Mouse (Mus musculus): ENCODE measurements around the gene Axdnd1.
"Not testable (repeated sequence)": the region's sequence is repeated elsewhere in the genome, so short reads cannot be mapped to it uniquely, and the experiment has no call there.

Axdnd1 gene

DNA sequence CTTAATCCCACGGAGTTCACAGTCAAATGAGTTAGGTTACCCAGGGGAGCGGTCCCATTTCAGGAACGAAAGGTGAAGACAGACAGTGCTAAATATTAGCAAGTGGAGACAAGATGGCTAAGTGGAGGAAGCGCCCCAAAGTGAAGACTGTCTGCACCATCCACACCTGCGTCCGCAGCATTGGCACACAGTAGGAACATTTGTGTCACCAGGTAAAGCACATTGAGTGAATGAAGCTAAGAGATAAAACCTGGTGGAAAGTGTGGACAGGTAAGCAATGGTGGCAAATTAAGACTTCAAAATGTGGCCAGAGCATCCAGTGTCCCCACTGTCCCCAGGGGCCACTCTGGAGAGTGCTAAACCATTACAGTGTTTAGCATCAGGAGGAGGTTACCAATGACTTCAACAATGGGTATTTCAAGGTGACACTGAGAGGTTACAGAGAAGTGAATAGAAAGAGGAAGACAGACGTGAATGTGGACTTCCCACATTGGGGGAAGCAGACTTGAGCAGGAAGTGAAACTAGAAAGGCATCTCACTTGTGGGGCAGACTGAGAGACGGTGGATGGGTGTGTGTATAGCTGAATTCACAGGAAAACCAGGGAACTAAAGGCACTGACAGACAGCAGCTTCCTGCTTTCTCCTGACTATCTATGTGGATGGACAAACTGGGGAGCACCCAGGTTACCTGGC, 16.2 kb upstream of the Axdnd1 start:
- DNase-seq (ENCODE audit: low spot score) = no peak

DNA sequence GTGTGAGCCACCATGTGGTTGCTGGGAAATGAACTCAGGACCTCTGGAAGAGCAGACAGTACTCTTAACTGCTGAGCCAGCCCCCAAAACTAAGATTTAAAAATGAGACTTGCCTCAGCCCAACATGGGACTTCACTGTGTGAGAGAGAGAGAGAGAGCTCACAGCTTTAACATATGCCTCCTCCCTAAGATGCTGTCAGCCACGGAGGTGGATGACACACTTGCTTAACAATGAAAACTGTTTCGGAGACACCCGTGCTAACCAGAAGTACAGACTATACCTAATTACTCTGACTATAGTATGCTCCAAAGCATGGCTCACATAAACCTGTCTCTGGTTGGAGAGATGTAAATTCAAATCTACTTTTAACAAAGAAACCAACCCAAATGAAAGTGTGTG, 12.5 kb upstream of the Axdnd1 start:
- no peak for DNase-seq (ENCODE audit: low spot score)

DNA sequence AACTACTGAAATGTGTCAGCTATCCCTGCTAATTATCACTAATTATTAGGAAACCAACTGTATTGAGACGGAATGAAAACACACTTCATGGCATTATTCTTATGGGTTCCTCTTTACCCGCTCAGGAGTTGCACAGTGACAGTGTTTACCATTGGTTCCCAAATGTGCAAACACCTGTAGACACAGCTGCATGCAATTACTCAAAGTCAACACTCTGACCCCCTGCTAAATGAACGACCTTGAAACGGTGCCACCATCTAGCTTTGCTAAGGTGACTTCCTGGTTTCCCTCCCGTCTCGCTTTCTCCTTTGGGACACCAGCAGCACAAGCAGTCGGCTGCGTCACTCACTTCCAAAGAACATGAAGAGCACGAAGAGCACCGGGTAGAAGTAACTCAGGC, 11.5 kb upstream of the Axdnd1 start:
- DNase-seq (ENCODE audit: low spot score) = no peak

DNA sequence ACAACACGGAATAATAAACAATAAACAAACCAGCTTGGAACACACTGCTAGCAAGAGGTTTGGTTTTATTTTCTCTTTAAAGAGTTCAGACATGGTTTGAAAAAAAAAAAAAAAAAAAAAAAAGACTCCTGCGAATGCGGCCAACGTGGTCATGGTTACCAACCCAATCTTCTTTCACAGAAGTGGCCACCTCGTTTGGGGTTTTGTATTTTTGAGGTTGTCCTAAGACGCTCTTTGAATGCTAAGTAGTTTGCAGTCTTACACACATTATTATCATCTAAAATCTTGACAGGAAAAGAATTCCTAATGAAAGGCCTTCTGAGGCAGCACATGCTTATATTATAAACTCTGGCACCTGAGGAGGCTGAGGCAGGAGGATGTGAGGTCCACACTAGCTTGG, 7.5 kb upstream of the Axdnd1 start:
- DNase-seq (ENCODE audit: low spot score) = no peak

DNA sequence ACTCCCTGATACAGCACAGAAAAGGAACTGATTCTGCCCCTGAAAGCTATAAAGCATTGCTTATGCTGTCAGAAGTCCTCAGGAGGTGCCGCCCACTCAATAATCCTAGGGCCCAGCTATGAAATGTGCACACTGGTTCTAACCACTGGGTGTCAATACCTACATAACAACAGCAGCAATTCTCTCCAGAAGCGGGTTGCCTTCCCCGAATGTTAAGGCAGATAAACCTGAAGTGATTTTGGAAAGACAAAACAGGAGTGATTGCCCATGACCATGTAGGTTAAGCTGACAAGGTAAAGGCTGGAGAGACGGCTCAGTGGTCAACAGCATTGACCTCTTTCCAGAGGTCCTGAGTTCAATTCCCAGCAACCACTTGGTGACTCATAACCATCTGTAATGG, 4.8 kb upstream of the Axdnd1 start:
- DNase-seq (ENCODE audit: low spot score) = no peak

DNA sequence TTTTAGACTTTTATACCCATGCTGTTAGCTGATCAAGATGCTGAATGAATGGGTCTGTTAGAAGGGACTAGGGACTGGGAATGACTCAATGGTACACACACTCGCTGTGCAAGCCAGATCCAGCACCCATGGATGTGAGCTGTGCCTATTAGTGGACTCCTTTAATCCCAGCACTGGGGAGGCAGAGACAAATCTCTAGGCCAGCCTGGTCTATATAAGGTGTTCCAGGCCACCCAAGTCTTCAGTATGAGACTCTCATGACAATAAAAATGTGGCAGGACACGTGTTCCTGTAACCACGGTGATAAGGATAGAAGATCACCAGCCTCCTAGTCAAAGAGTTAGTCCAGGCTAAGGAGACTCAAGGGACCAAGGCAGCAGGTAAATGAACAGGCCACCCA, 3.1 kb upstream of the Axdnd1 start:
- DNase-seq (ENCODE audit: low spot score) = no peak

DNA sequence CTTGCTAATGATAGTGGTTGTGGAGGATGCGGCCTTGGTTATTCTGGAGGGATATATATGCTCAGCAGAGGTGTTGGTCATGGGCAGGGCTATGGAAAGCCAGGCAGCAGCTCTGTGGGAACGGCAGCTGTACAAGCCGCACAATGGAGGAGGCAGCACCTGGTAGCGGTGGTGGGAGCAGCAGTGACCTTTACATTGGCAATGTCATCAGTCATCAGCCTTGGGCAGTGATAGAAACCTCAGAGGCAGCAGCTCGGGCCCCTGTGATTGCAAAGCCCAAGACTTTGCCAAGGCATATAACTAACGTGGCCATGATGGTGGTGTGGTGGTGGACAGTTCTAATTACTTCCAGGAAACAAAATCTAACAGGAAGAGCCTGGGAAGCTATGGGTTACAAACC, 2.5 kb upstream of the Axdnd1 start:
- DNase-seq (ENCODE audit: low spot score) = no peak

DNA sequence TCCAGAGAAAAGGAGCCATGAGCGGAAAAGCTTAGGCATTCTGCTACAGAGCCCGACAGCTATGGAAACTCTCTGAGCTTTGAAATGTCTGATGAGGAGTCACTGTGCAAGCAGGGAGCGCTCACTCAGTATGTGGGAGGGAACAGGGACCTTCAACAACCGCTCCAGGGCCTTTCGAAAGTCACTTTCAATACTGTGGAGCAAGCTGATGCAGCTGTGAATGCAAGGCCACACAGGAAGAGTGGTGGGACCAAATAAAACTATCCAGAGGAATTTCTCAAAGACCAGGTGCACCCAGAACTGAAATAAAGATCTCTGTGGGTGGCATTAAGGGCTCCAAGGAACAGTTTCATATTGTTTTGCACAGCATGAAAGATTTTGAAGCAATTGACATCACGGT, 1.9 kb upstream of the Axdnd1 start:
- DNase-seq (ENCODE audit: low spot score) = no peak

DNA sequence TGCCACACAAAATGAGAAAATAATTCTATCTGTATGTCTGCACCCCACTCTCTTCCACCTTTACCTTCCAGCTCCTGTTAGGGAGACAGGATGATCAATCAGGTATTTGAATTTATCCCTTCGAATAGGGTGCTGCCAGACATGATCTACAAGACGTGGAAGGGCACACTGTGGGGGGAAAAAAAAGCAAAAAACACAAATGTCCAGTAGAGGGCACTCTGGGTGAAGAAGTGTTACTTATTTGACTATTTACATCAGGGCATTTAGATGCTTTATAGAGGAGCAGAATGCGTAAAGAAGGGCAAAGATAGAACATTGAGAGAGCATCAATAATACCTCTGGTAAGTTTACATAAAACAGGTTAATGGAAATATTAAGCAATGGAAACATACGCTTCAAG, 2.8 kb downstream of the Axdnd1 start:
- no peak for DNase-seq (ENCODE audit: low spot score)

DNA sequence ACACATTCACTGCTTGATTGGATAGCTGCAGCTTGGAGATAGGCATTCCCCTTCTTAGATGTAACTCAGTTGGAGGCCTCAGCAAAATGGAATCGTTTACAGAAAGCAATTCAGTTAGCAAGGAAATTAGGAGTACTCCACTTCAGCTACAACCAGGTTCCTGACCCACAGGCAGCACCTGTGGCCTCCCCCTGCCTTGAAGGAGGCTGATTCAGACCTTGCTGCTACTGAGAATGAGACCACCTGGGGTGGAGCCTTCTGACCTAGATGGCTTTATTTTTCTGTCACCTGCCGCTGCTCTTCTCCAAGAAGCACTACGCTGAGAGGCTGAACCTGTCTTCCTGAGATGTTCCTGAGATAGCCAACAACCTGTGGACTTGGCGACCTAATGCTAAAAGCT, 12.4 kb downstream of the Axdnd1 start:
- no peak for DNase-seq (ENCODE audit: low spot score)

DNA sequence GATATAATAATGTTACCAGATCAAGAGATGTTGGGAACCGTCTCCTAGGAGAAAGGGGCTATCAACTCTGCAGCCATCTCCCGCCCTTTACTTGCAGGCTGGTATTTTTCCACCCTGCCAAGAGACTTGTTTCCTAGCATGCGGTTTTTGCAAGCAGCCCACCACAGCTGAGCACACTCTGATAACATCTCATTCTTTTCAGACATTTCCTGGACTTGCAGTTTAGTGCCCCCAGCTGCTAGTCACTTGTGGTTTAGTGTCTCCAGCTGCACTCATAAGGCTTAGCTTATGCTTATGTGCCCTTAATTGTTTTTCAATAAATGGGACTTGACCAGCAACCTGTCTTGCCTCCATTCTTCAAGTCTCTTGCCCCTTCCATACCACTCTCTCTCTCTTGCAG, 13.0 kb downstream of the Axdnd1 start:
- DNase-seq (ENCODE audit: low spot score) = no peak

DNA sequence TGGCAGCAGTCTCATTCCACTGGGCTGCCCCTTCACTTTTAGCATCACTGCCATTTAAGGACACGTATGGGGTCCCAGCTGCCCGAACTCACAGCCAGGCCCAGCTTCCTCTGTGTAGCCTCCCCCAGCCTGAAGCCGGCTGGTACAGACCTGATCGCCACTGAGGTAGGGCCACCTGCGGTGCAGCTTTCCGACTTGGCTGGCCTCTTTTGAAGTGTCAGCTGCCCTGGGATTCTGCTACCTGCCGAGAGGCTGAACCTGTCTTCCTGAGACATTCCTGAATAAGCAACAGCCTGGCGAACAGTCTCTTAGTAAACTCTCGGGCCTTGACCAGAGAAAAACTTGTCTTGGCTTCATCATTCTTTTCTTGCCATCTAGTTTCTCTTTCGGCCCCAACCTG, 17.7 kb downstream of the Axdnd1 start:
- DNase-seq (ENCODE audit: low spot score) = no peak

DNA sequence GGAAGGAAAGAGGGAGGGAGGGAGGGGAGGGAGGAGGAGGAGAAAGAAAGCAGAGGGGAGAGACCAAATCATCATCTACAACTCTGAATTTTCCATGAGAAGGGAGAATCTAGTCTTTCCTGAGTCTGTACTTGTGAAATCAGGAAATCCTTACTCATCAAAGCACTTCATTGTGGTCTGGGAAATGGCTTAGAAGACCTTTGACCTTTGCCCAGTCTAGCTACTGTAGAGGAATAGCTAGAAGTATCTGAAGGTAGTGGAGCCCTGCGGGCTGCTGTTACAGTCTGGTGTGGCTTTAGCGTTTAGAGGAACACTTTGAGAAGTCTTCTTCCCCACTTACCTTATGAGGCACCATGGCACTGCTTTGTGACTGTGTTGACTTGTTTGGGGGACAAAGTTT, 18.5 kb downstream of the Axdnd1 start:
- DNase-seq (ENCODE audit: low spot score) = no peak

DNA sequence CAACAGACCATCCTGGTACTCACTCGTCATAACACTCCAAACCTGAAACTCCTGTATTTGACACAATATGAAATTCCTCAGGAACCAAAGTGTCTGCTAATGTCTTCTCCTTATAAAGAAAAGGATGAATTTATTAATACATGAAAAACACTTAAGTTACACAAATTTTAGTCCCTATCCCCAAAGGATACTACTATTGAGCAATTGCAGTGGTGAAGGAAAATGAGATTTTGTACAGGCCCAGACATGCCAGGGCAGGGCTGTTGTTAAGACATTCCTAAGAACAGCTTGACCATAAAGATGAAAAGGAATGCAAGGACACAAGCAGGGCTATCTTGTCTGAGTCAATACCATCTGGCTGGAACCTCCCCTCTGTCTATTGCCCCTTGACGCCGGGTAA, 20.8 kb downstream of the Axdnd1 start:
- not testable (repeated sequence) for DNase-seq (ENCODE audit: low spot score)

DNA sequence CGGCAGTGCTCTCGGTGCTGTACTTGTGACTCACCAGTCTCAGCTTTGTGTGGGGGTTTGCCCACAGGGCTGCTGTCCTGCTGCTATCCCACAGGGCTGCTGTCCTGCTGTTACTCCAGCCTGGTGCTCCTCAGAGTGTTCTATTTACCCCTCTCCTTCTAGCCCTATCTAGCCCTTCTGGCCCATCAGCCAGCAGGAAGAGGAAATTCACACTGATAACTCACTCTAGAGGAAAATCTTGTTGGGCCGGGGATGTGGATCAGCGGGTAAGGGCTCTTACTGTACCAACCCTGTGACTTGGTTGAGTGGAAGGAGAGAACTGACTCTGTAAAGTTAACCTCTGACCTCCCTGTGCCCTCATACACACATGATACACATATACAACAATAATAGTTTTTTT, 27.8 kb downstream of the Axdnd1 start:
- no peak for DNase-seq (ENCODE audit: low spot score)

DNA sequence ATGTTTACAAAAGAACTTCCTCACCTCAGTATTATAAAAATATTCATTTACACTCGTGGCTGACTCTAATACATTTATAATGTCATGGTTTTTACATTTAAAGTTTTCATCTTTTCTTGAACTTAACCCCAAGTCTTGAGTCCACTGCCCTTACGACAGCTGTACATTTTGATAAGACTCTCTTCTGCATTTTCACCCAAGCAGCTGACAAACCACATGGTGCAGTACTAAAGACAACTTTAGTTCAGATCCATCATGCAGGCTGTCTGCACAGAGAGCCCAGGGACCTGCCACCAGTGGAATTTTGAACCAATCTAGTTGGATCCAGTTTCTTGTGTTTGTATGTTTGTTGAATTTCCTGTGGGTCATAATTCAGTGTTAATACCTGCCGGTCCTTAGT, 34.1 kb downstream of the Axdnd1 start:
- no peak for DNase-seq (ENCODE audit: low spot score)

DNA sequence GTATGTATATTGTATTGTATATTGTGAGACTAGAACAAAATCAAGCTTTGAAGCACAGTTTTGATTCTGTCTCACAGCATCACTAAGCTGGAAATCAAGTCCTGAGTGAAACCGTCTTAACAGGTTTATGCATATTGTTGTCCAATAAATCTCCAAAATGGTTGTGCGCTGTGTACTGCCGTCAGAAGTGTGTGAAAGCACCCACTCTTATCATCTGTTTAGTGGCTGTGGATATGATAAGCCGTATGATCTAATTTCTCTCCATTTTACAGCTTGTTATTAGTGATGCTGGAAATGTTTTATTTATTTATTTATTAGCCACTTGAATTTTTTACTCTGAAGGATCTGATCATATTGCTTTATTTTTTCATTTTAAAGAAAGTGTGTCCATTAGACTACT, 34.7 kb downstream of the Axdnd1 start:
- DNase-seq (ENCODE audit: low spot score) = no peak

DNA sequence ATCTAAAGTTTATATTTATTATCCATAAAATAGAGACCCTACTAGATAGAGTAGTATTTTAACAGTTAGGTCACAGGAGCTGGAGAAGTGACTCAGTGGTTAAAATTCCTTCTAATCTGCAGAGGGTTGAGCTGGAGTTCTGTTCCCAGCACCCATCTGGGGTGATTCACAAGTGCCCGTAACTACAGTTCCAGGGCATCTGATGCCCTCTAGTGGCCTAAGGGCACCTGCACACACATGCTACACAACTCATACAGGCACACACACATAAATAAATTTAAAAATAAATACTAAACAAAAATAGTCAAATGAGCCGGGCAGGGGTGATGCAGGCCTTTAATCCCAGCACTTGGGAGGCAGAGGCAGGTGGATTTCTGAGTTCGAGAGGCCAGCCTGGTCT, 39.7 kb downstream of the Axdnd1 start:
- no peak for DNase-seq (ENCODE audit: low spot score)

DNA sequence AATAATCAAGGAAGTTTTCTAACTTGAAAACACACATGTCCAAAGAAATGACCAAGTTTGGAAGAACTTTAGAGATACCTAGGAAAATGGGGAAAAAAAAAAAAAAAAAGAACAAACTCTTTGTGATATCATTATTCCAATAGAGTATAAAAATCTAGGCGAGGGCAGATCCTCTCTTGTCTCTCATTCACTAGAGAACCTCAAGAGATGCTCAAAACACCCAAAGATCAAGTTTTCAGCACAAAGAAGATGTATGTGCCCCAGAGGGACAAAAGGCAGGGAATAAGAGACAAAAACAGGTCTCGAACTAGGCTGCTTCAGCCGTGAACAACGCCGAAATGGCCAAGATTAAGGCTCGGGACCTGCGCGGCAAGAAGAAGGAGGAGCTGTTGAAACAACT, 55.2 kb downstream of the Axdnd1 start, which contains the start of gene Gm2000:
TSS of gene Gm2000 (plus strand) at position 301 of the 400 bp plus-strand sequence.
- no peak for DNase-seq (ENCODE audit: low spot score)

DNA sequence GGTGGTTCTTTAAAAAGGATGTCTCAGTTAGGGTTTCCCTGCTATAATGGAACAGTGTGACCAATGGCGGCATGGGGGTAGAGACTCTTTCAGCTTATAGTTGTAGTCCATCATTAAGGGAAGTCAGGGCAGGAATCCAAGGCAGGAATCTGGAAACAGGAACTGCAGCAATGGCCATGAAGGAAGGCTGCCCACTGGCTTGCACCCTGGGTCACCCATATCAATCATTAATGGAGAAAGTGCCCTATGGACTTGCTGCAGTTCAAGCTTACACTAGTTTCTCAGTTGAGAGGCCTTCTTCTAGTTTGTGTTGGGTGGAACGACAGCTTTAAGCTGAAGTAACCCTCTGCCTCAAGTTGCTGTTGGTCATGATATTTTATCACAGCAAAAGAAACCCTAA, 68.5 kb downstream of the Axdnd1 start:
- no peak for DNase-seq (ENCODE audit: low spot score)

DNA sequence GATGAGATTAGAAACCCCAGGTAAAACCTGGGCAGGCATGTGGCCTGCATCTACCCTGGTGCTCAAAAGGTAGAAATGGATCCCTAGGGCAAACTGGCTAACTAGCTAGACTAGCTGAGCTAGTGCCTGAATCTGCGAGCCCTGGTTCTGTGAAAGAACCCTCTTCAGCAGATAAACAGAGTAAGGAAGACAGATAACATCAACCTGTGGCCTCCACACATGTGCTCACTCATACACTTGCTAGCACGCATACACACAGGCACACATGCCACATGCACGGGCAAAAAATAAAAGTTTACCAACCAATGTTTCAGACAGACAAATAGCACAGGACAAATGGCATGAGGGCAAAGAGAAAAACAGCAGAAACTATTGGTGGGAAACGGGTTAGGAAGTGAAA, 70.5 kb downstream of the Axdnd1 start:
- DNase-seq (ENCODE audit: low spot score) = no peak

DNA sequence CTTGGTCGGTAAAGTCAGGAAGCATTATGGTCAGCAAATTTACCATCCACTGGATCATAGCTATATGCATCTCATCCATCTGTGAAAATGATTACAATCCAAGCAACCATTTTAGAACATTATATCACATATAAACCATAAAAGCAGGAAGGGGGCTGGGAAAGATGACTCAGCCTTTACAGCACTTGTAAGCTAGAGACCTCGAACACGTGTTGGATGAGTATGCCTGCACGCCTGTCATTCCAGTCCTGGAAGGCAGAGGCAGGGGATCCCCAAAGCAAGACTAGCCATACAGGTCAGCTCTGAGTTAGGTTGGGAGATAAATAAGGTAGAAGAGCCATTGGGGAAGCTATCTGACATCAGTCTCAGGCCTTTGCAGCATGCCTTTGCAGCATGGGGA, 71.9 kb downstream of the Axdnd1 start:
- no peak for DNase-seq (ENCODE audit: low spot score)

DNA sequence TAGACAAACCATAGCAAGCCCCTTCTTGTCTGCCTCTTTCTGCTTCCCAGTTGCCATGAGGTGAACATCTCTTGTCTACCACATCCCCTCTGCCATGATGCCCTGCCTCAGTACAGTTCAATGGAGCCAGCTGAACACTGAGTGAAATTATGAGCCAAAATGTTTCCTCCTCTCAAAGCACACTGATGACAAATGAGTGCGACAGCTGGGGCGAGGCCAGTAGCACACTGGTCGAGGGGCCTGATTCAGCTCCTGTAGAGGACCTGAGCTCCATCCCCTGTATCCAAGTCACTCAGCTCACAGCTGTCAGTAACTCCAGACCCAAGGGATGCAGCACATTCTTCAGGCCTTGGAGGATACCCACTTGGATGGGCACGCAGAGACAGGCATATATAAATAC, 75.3 kb downstream of the Axdnd1 start:
- DNase-seq (ENCODE audit: low spot score) = no peak

DNA sequence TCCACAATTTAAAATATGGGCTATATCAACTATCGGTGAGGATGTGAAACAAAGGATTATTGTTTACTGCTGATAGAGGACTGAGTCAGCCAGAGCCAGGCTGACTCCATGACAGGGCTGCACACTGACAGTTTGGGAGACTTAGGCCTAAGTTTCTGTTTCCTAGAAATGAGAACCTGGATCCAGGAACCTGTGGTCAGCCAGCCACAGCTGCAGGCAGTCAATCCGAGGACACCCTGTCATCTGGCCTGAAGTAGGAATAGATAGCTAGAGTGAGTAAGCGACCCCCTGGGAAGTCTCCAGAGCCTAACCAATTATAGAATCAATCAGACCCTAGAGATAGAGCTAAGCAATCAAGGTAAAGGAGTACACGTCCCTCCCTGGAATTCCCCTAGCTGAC, 76.5 kb downstream of the Axdnd1 start:
- no peak for DNase-seq (ENCODE audit: low spot score)

DNA sequence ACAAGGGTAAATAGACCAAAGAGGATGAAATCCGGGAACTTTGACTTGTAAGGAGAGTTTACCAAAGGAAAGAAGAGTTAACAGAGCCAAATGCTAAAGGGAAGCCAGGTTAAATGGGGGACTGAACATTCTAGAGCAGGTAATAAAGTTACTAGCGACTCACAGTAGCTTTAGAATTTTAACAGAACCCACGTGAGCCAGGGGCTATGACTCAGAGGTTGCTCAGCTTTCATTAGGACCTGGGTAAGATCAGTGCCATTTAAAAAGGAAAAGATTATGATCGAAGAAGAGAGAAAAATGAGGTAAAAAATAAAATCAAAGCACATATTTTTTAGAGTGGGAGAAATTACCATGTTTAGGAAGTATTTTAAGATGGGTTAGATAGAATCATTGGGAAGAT, 80.1 kb downstream of the Axdnd1 start:
- DNase-seq (ENCODE audit: low spot score) = no peak
